Mouse (Mus musculus) retina, postnatal 1 day (tissue): ENCODE results near the gene Tubg1.

Experiments used
- DNase-seq: peaks from one replicate; pipeline ENCODE4 v3.0.0-alpha.2; 2012

Gene Tubg1

GRCm38 (mm10) chr11:101119761-101120544 lies at the start of gene Tubg1, which contains the start of gene Retreg3:
TSS of gene Tubg1 (plus strand) at chr11:101119938.
TSS of gene Retreg3 (minus strand) at chr11:101119893.
- DNase-seq = peak; percentile 100

- no peak for DNase-seq
Observed at GRCm38 (mm10) chr11:101070189-101070527, 49.6 kb upstream of the Tubg1 start.

GRCm38 (mm10) chr11:101070987-101071386 lies 48.8 kb upstream of the Tubg1 start:
- no peak for DNase-seq

- DNase-seq = no peak
Observed at GRCm38 (mm10) chr11:101071810-101072428, 47.8 kb upstream of the Tubg1 start.

- DNase-seq = no peak
Observed at GRCm38 (mm10) chr11:101078121-101078520, 41.6 kb upstream of the Tubg1 start, which contains the start of gene Hsd17b1. TSS of gene Hsd17b1 (plus strand) at chr11:101078411.

- no peak for DNase-seq
Observed at GRCm38 (mm10) chr11:101079746-101080145, 40.0 kb upstream of the Tubg1 start.

GRCm38 (mm10) chr11:101080421-101080820 lies 39.3 kb upstream of the Tubg1 start:
- no peak for DNase-seq

- no peak for DNase-seq
Observed at GRCm38 (mm10) chr11:101081659-101082058, 38.1 kb upstream of the Tubg1 start.

- peak; percentile 96 for DNase-seq
Observed at GRCm38 (mm10) chr11:101082208-101083082, 37.3 kb upstream of the Tubg1 start, which contains the start of gene Coasy. TSS of gene Coasy (plus strand) at chr11:101082565.

- DNase-seq = no peak
Observed at GRCm38 (mm10) chr11:101083083-101083697, 36.5 kb upstream of the Tubg1 start.

GRCm38 (mm10) chr11:101084246-101084645 lies 35.5 kb upstream of the Tubg1 start:
- no peak for DNase-seq

GRCm38 (mm10) chr11:101084811-101085210 lies 34.9 kb upstream of the Tubg1 start:
- DNase-seq = no peak

GRCm38 (mm10) chr11:101085617-101086322 lies 34.0 kb upstream of the Tubg1 start:
- DNase-seq = no peak

- DNase-seq = no peak
Observed at GRCm38 (mm10) chr11:101086323-101086674, 33.4 kb upstream of the Tubg1 start.

- DNase-seq = peak; percentile 96
Observed at GRCm38 (mm10) chr11:101086756-101087681, 32.7 kb upstream of the Tubg1 start, which contains the start of gene Mlx. TSS of gene Mlx (plus strand) at chr11:101087277.

GRCm38 (mm10) chr11:101087682-101088055 lies 32.1 kb upstream of the Tubg1 start:
- no peak for DNase-seq

GRCm38 (mm10) chr11:101089931-101090330 lies 29.8 kb upstream of the Tubg1 start:
- DNase-seq = no peak

- DNase-seq = no peak
Observed at GRCm38 (mm10) chr11:101094930-101095313, 24.8 kb upstream of the Tubg1 start.

GRCm38 (mm10) chr11:101095314-101096024 lies 24.3 kb upstream of the Tubg1 start, which contains the start of gene Psmc3ip:
TSS of gene Psmc3ip (minus strand) at chr11:101095436.
- peak; percentile 97 for DNase-seq

GRCm38 (mm10) chr11:101098231-101098630 lies 21.5 kb upstream of the Tubg1 start:
- DNase-seq = no peak
